Mouse (Mus musculus): ENCODE data around the gene Rnls. TPM values are rescaled to one million over a fixed set of nuclear protein-coding genes. Genes with fewer than 3 reads are reported as not detected.

Gene Rnls
- polyA plus RNA-seq, 1 experiment: 0.34 TPM

DNA sequence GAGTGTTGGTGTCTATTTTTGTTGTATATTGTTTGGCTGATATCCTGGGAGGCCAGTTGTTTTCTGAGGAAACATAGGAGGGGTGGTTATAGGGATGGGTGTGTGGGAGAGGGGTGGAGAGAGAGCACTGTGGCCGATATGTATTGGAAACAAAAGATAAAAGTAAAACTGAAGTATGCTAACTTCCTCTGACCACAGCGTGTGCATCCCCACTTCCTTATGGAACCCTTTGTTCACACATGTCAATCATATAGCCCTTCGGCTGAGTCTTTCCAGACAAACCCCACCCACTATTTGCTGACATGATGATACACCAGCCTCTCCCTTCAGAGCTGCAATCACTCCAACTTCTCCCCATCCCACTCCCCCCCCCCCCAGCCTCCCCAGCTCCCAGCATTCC, 35.1 kb downstream of the Rnls start:
- Histone ChIP-seq H3K4me1 (ENCODE audit: control insufficient read depth, insufficient read depth, insufficient read length) (no peaks in the 10 kb centered on the region), H3K36me3 (ENCODE audit: control insufficient read depth, insufficient read depth, low read length) (no peaks in the 10 kb centered on the region), H3K27me3 (ENCODE audit: control insufficient read depth, insufficient read depth, low read length) (no peaks in the 10 kb centered on the region)

DNA sequence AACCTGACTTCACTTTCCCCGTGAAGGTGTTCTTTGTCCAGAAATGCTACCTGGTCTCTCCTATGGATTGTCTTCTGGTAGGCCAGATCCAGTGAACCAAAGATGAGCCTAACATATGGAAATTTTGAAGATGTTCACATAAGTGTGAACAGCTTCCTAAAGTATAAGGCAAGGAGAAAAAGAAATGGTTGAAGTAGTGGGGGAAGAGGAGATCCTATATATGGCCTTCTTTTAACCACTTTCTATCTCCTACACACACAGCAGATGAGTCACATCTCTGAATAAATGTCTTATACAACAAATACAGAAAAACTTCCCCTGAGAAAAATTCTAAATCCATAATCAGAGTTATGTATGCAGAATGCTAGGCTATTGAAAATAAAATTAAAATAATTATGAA, 52.0 kb downstream of the Rnls start:
- DNase-seq (ENCODE audit: low read depth in 1 of 2, low spot score in 2 of 2): no peak
- Histone ChIP-seq H3K4me3 (ENCODE audit: extremely low read depth, insufficient read depth, insufficient read length) (no peak overlapping the region), H3K27ac (ENCODE audit: insufficient read depth, low read length) (no peak overlapping the region), H3K27me3 (ENCODE audit: control insufficient read depth, insufficient read depth, low read length) (no peaks in the 10 kb centered on the region), H3K4me1 (ENCODE audit: control insufficient read depth, insufficient read depth, insufficient read length) (no peaks in the 10 kb centered on the region), H3K36me3 (ENCODE audit: control insufficient read depth, insufficient read depth, low read length) (no peaks in the 10 kb centered on the region)
- TF ChIP-seq POLR2A (IDR thresholded peaks at IDR 0.05; ENCODE audit: low read depth, low read length) (no peak), CTCF (IDR thresholded peaks at IDR 0.05; ENCODE audit: extremely low read depth, insufficient read depth, insufficient read length, insufficient replicate concordance) (no peak)
- WGBS: 86% methylated on average over 1 of the region's 1 CpGs

More for the DNA sequence above, 35.1 kb downstream of the Rnls start:
- no peak for DNase-seq (ENCODE audit: low read depth in 1 of 2, low spot score in 2 of 2)
- H3K4me3 ChIP-seq (ENCODE audit: extremely low read depth, insufficient read depth, insufficient read length): no peak overlapping the region
- no peak for TF ChIP-seq POLR2A (IDR thresholded peaks at IDR 0.05; ENCODE audit: low read depth, low read length)
- no peak for TF ChIP-seq CTCF (IDR thresholded peaks at IDR 0.05; ENCODE audit: extremely low read depth, insufficient read depth, insufficient read length, insufficient replicate concordance)
- no peak overlapping the region for H3K27ac ChIP-seq (ENCODE audit: insufficient read depth, low read length)
- 19% methylated on average over 3 of the region's 3 CpGs for WGBS

DNA sequence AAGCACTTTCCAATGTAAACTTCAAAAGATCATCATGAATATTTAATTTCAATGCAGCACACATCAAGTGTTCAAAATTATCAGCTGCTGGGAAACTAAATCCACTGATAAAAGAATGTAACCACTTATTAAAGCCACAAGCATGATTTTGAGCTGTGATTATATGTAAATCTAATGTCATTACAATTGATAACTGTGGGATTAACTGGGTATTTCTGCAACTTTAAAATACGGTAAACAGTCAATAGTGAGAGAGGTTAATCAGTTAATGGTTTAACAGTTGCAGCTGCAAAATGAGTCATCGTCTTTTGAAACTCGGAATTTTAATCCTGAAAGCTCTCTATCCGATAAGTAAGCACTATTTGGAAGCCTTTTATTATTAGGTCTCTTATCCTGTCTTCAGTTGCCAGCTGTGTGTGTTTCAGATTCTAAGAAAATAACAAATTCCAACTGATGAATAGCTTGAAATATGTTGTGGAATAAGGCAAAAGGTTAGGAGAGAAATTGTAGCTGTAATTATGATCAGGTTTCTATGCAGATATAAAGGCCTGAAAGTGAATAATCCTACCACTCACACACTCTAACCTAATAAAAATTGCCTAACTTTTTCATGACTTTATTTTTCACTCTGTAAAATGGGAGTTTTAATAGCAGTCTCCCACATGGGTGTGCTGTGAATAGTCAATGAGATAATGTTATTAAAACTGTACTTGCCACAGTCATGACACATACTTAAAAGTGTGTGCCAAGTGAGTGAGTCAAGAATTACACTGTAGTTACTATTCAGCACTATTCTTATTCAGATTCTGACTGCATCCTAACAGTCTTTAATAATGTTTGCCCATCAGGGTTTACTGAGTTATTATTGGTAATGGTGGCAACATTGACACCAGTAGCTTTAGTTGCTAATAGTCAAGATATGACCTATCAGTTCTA, 65.1 kb downstream of the Rnls start:
- H3K4me1 ChIP-seq (ENCODE audit: control insufficient read depth, insufficient read depth, insufficient read length): no peaks in the 10 kb centered on the region
- DNase-seq (ENCODE audit: low read depth in 1 of 2, low spot score in 2 of 2): no peak
- H3K36me3 ChIP-seq (ENCODE audit: control insufficient read depth, insufficient read depth, low read length): no peaks in the 10 kb centered on the region
- no peak overlapping the region for H3K4me3 ChIP-seq (ENCODE audit: extremely low read depth, insufficient read depth, insufficient read length)
- H3K27ac ChIP-seq (ENCODE audit: insufficient read depth, low read length): no peak overlapping the region
- H3K27me3 ChIP-seq (ENCODE audit: control insufficient read depth, insufficient read depth, low read length): no peaks in the 10 kb centered on the region
- 88% methylated on average over 4 of the region's 4 CpGs for WGBS
- TF ChIP-seq CTCF (IDR thresholded peaks at IDR 0.05; ENCODE audit: extremely low read depth, insufficient read depth, insufficient read length, insufficient replicate concordance) (no peak), POLR2A (IDR thresholded peaks at IDR 0.05; ENCODE audit: low read depth, low read length) (no peak)

DNA sequence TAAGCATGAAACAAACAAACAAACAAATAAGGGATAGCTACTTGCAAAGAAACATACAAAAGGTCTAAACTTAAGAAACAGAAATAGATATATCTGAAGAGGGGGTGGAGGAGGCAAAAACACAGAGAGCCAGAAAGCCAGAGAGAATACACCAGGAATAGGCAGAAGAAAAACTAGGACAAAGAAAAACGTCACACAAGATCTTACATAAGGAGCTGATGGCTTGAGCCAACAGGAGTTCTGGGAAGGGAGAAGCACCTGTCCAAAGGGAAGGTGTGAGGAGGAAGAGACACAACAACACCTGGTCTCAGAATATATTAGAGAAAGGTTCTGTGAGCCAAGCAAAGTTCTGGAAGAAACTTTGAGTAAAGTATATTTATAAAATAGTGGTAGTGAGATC, 73.3 kb downstream of the Rnls start:
- H3K27ac ChIP-seq (ENCODE audit: insufficient read depth, low read length): no peak overlapping the region
- TF ChIP-seq POLR2A (IDR thresholded peaks at IDR 0.05; ENCODE audit: low read depth, low read length): no peak
- TF ChIP-seq CTCF (IDR thresholded peaks at IDR 0.05; ENCODE audit: extremely low read depth, insufficient read depth, insufficient read length, insufficient replicate concordance): no peak
- 80% methylated on average over 1 of the region's 1 CpGs for WGBS
- H3K4me3 ChIP-seq (ENCODE audit: extremely low read depth, insufficient read depth, insufficient read length): no peak overlapping the region
- H3K36me3 ChIP-seq (ENCODE audit: control insufficient read depth, insufficient read depth, low read length): no peaks in the 10 kb centered on the region
- no peaks in the 10 kb centered on the region for H3K27me3 ChIP-seq (ENCODE audit: control insufficient read depth, insufficient read depth, low read length)
- no peaks in the 10 kb centered on the region for H3K4me1 ChIP-seq (ENCODE audit: control insufficient read depth, insufficient read depth, insufficient read length)
- DNase-seq (ENCODE audit: low read depth in 1 of 2, low spot score in 2 of 2): no peak

DNA sequence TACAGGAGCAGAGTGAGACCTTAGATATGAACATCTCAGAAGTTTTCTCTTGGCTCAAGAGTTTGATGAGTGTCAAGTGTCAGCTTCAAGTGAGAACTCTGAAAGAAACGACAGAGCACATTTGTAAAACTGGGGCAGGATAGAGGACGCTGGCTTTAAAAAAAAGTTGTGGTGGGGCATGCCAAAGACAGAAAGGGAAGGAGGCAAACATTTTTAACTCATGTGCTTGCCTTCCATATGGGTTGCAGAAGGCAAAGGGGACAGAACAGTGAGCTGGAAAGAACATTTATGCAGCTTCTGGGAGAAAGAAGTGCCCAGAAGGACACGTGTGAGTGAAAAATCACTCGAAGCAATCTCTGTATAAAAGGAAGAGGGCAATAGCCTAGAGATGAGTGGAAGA, 75.0 kb downstream of the Rnls start:
- H3K27ac ChIP-seq (ENCODE audit: insufficient read depth, low read length): no peak overlapping the region
- no peaks in the 10 kb centered on the region for H3K36me3 ChIP-seq (ENCODE audit: control insufficient read depth, insufficient read depth, low read length)
- WGBS: 66% methylated on average over 4 of the region's 4 CpGs
- TF ChIP-seq POLR2A (IDR thresholded peaks at IDR 0.05; ENCODE audit: low read depth, low read length) (no peak), CTCF (IDR thresholded peaks at IDR 0.05; ENCODE audit: extremely low read depth, insufficient read depth, insufficient read length, insufficient replicate concordance) (no peak)
- DNase-seq (ENCODE audit: low read depth in 1 of 2, low spot score in 2 of 2): no peak
- no peaks in the 10 kb centered on the region for H3K4me1 ChIP-seq (ENCODE audit: control insufficient read depth, insufficient read depth, insufficient read length)
- H3K4me3 ChIP-seq (ENCODE audit: extremely low read depth, insufficient read depth, insufficient read length): no peak overlapping the region
- no peaks in the 10 kb centered on the region for H3K27me3 ChIP-seq (ENCODE audit: control insufficient read depth, insufficient read depth, low read length)

DNA sequence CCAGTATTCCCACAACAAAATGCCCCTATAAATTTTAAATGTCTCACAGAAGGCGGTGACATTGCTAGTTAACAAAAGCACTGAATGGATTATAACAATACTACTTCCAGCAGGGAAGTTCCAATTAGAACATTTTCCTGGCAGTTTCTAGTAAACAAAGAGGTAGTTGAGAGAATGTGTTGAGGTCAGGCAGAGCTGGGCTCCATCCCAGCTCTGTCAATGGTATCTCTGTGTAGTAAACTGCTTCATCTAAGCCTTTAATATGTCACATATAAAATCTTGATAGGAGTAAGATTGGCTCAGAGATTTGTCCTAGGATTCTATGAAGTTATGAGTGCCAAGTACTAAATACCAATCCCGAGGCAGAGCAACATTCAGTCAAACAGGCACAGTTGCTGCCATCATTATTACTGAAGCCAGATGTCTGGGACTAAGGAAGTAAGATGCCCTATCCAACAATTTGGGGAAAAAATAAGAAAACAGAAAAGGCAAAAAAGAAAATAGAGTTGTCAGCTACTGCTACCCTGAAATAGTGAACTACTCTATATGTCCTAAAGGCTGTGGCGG, 92.3 kb downstream of the Rnls start:
- 87% methylated on average over 3 of the region's 3 CpGs for WGBS

DNA sequence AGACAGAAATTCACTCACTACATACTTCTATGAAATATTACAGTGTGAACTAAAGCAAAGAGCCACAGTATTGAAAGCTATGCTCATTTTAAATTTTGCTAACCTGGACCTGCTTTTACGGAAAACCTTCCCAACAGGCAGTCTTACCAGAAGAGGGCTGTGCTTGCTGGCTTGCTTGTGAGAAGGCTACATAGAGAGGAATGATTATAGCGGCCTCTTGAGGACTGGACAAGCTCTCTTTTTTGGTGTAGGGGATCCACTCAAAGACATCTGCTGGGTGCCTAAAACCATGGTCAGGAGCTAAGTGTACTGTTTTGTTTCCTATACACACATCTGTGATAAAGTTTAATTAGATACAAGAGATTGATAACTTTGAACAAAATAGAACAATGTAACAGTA, 95.8 kb downstream of the Rnls start:
- DNase-seq (ENCODE audit: low read depth in 1 of 2, low spot score in 2 of 2): no peak
- H3K36me3 ChIP-seq (ENCODE audit: control insufficient read depth, insufficient read depth, low read length): no peaks in the 10 kb centered on the region
- 86% methylated on average over 2 of the region's 2 CpGs for WGBS

More for the DNA sequence above, 92.3 kb downstream of the Rnls start:
- DNase-seq (ENCODE audit: low read depth in 1 of 2, low spot score in 2 of 2): no peak
- Histone ChIP-seq H3K36me3 (ENCODE audit: control insufficient read depth, insufficient read depth, low read length) (no peaks in the 10 kb centered on the region), H3K4me3 (ENCODE audit: extremely low read depth, insufficient read depth, insufficient read length) (no peak overlapping the region), H3K27ac (ENCODE audit: insufficient read depth, low read length) (no peak overlapping the region), H3K4me1 (ENCODE audit: control insufficient read depth, insufficient read depth, insufficient read length) (no peaks in the 10 kb centered on the region), H3K27me3 (ENCODE audit: control insufficient read depth, insufficient read depth, low read length) (no peaks in the 10 kb centered on the region)
- TF ChIP-seq POLR2A (IDR thresholded peaks at IDR 0.05; ENCODE audit: low read depth, low read length) (no peak), CTCF (IDR thresholded peaks at IDR 0.05; ENCODE audit: extremely low read depth, insufficient read depth, insufficient read length, insufficient replicate concordance) (no peak)

More for the DNA sequence above, 95.8 kb downstream of the Rnls start:
- H3K4me3 ChIP-seq (ENCODE audit: extremely low read depth, insufficient read depth, insufficient read length): no peak overlapping the region
- no peaks in the 10 kb centered on the region for H3K27me3 ChIP-seq (ENCODE audit: control insufficient read depth, insufficient read depth, low read length)
- H3K4me1 ChIP-seq (ENCODE audit: control insufficient read depth, insufficient read depth, insufficient read length): no peaks in the 10 kb centered on the region
- no peak for TF ChIP-seq CTCF (IDR thresholded peaks at IDR 0.05; ENCODE audit: extremely low read depth, insufficient read depth, insufficient read length, insufficient replicate concordance)
- no peak for TF ChIP-seq POLR2A (IDR thresholded peaks at IDR 0.05; ENCODE audit: low read depth, low read length)
- no peak overlapping the region for H3K27ac ChIP-seq (ENCODE audit: insufficient read depth, low read length)

All from spleen, adult 2 months (tissue).